Mouse (Mus musculus) retina, postnatal 1 day (tissue): ENCODE measurements around the gene Ptprk.

Experiments
- DNase-seq: peaks from one replicate; pipeline ENCODE4 v3.0.0-alpha.2; 2012

Gene Ptprk

GRCm38 (mm10) chr10:28568047-28568446, 493.4 kb downstream of the Ptprk start:
- DNase-seq: no peak

GRCm38 (mm10) chr10:28579596-28579995, 505.0 kb downstream of the Ptprk start:
- DNase-seq: no peak

- DNase-seq: peak; percentile 29
These were observed 512.0 kb downstream of the Ptprk start for GRCm38 (mm10) chr10:28586565-28587138.

GRCm38 (mm10) chr10:28588401-28588800, 513.8 kb downstream of the Ptprk start:
- DNase-seq: no peak

GRCm38 (mm10) chr10:28590822-28591221, 516.2 kb downstream of the Ptprk start:
- no peak for DNase-seq

- peak; percentile 1 for DNase-seq
These were observed 519.1 kb downstream of the Ptprk start for GRCm38 (mm10) chr10:28593566-28594292.

- no peak for DNase-seq
These were observed 522.3 kb downstream of the Ptprk start for GRCm38 (mm10) chr10:28596897-28597296.

- no peak for DNase-seq
These were observed 534.5 kb downstream of the Ptprk start for GRCm38 (mm10) chr10:28609136-28609535.

GRCm38 (mm10) chr10:28614396-28614795, 539.8 kb downstream of the Ptprk start:
- no peak for DNase-seq

- DNase-seq: no peak
These were observed 542.6 kb downstream of the Ptprk start for GRCm38 (mm10) chr10:28617203-28617602.

- DNase-seq: no peak
These were observed 543.4 kb downstream of the Ptprk start for GRCm38 (mm10) chr10:28618002-28618401.

GRCm38 (mm10) chr10:28619415-28619814, 544.8 kb downstream of the Ptprk start:
- DNase-seq: no peak

- no peak for DNase-seq
These were observed 561.5 kb downstream of the Ptprk start for GRCm38 (mm10) chr10:28636096-28636495.

GRCm38 (mm10) chr10:28641887-28642286, 567.3 kb downstream of the Ptprk start:
- DNase-seq: no peak
